Mouse (Mus musculus) embryo, embryonic 11.5 days (tissue): Measurements from ENCODE around the gene Plk1.

ENCODE experiments used
- DNase-seq: peaks from one replicate; pipeline ENCODE4 v3.0.0-alpha.2; 2012; ENCODE audit warnings: low read depth, low spot score

Plk1 gene

DNA sequence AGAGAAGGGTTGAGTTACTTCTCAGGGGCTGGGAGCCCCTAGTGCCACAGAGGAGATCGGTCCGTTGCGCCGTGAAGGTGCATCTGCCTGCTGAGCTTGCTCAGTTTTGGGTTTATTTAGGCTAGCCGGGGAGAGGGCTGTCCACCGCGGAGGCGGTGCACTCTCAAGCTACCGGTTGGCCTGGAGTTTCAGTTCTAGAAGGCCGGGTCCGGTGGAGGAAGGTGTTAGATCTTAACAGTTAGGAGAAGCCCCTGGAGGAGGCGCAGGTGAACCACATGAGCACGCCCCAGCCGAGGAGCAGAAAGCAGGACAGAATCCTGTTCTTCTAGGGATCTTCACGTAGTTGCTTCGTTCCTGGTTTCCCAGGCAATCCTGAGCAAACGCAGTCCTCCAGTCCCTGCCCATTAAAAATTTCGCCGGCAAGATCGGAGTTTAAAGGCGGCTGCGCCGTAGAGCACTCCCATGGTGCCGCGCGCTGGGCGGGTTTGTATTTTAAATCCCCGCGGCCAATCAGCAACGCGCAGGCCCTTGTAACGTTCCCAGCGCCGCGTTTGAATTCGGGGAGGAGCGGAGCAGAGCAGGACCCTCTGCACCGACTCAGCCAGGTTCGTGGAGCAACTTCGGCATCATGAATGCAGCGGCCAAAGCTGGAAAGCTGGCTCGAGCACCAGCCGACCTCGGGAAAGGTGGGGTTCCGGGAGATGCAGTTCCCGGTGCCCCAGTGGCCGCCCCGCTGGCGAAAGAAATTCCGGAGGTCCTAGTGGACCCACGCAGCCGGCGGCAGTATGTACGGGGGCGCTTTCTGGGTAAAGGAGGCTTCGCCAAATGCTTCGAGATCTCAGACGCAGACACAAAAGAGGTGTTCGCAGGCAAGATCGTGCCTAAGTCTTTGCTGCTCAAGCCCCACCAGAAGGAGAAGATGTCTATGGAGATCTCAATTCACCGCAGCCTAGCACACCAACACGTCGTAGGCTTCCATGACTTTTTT is at the start of gene Plk1:
Plk1 (plus strand) TSS at position 525 of the 988 bp plus-strand sequence.
- peak; percentile 86 for DNase-seq

DNA sequence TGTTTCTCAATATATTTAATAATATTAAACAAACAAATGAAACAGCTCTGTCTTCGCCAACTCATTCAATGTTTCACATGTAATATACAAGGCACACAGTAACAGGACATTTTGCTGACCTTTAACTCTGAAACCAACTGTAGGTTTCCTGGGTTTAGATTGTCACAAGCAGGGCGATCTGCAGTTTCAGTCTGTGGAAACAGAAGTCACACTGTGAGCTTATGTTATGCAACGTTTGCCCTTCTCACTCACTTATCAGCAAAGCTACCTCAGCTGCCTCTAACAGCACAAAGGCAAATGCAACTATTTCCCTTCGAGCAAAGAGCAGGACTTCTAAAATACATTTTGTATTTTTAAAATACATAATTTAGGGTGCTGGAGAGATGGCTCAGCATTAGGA is 35.7 kb upstream of the Plk1 start:
- no peak for DNase-seq

DNA sequence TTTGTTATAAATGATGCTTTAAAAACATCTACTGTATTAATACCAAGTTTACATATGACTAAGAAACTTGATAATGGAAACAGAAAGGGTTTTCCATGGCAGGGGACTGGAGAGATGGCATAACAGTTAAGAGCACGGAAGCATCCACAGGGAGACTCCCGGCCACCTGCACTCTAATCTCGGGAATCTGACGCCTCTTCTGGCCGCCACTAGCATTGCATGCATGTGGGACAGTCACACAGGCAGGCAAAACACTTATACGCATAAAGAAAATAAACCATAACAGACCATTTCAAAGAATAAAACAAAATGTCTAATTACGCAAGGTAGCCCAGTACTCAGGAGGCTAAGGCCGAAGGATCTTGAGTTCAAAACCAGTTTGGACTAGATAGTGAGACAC is 33.6 kb upstream of the Plk1 start:
- DNase-seq, result no peak

DNA sequence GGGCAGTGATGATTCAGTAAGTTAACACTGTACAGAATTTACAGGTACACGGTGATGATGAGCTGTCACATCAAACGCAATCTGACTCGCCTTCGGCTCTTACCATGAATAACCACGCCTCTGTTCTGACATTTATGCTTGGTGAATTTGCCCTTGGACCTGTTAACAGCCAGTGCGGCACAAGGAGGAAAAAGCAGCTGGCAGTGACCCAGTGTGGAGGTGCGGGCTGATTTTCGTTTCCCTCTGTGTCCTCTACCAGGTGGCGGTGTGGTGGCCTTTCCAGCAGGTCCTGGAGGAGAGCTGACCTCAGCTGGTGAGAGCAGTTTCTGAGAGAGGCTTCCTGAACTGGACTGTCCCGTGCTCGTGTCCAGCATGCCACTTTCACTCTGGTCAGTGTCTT is 32.3 kb upstream of the Plk1 start:
- DNase-seq, result no peak

GRCm38 (mm10) chr7:122131834-122132233 is 27.4 kb upstream of the Plk1 start:
- no peak for DNase-seq

DNA sequence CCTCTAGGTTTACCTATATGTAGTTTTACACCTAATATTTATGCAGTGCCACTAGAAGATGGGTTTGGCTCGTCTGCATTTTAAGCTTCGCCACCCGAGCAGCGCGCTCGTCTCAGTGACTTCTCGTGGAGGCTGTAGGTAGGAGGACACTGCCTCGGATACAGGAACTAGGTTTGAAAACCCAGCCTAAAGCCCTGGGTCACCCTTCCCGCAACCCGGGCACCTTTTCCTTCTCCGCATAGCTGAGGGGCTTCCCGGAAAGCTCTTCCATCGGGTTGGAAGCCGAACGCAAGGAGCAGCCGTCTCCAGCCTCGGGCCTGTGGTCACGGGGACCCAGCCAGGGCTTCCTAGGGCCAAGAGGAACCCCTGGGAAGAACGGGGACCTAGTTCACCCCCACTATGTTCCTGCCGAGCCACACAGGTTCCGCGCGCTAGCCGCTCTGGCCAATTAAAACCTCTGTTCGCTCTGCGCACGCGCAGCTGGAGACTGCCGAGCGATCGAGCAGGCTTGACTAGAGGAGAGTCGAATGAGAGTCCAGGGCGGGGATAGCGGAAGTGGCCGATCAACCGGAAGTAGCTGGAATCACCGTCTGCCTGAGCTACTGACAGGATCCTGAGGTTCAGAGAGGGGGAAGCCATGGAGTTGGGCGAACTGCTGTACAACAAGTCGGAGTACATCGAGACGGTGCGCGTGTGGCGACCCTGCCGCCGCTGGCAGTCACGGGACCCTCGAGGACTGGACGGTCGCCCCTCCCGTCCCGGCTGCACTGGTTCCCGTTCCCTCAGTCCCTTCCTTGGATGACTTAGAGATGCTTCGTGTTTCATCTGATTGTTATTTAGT is 26.5 kb upstream of the Plk1 start, which contains the start of the genes Palb2 and Dctn5:
Palb2 (minus strand) TSS at position 489 of the 841 bp plus-strand sequence.
Dctn5 (plus strand) TSS at position 545 of the 841 bp plus-strand sequence.
- DNase-seq, result peak; percentile 98

DNA sequence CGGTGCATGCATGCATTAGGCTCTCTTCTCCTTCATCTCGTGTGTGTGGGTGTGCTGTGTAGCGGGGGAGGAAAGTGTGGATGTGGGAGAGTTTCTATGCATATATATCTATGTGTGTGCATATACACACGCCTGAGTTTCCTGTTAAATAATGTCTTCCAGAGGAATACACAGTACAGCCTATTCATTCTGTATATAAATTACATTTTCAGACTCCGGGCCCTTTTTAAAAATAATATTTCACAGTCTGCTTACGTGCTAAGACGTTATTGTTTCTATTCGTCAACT is 26.0 kb upstream of the Plk1 start:
- no peak for DNase-seq

DNA sequence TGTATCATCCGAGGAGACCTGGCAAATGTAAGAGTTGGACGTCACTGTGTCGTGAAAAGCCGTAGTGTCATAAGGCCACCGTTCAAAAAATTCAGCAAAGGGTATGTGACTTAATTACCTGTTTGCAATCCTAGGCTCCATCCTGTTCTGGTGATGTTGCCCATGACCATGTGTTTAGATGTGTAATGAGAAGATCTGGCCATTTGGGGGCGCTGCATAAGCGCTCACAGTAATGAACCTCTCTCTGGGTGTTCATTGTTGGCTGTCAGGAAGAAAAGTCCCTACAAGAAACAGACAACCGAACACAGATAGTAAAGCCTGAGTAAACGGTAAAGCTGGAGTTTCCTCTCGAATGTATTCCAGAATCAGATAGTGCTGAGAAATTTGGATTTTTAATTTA is 24.2 kb upstream of the Plk1 start:
- DNase-seq, result no peak

- DNase-seq, result no peak
Measured at GRCm38 (mm10) chr7:122137071-122137470, 22.2 kb upstream of the Plk1 start.

DNA sequence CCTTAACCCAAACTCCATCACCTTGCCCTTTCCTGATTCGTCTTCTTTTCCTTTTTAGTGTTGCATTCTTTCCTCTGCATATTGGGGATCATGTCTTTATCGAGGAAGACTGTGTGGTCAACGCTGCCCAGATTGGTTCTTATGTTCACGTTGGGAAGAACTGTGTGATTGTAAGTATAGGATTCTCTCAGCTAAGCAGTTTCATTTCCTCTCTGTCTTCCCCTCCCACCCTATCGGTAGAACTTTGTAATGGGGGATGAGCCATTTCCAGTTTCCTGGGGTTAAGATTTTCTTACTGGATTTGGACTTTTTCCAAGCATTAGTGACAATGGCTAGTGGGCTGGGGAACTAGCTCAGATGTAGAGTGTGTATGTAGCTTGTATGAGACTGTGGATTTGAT is 21.0 kb upstream of the Plk1 start:
- DNase-seq, result no peak

DNA sequence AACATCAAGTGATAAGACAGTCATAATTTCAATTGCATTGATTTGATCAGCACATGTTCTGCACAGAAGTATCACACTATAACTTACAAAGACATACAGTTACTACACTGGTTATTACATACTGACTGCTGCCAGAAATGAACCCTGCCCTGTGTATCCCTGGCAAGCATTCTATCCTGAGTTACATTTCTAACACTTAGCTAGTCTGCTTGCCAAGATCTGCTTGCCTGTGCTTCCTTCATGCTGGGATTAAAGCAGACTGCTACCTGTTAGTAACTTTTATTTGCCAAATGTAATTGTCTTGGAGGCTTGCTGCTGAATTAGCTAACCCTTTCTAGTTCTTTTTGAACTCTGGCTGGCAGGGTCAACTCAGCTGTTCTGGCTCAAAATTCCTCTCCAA is 18.2 kb upstream of the Plk1 start:
- no peak for DNase-seq

- DNase-seq, result no peak
Measured at GRCm38 (mm10) chr7:122152473-122152872, 6.8 kb upstream of the Plk1 start.

GRCm38 (mm10) chr7:122158488-122158887 is 751 bp upstream of the Plk1 start:
- no peak for DNase-seq

DNA sequence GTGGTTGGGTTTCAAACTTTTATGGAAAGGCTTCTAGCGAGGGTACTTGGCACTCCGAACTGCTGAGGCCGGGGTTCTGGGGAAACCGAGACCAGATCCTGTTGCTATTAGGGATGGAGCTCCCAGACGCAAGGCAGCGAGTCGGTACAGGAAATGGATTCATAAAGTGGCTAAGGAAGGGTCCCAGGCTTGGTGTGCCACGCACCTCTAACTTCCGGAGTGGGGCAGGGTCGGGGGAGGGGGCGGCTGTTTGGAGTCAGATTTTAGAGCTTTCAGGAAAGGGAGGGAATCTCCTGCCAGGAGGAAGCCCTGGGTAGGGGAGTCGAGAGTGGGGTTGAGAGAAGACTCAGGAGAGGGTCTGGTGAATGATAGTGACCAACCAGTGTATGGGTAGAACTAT is 798 bp downstream of the Plk1 start:
- no peak for DNase-seq

GRCm38 (mm10) chr7:122163766-122164165 is 4.5 kb downstream of the Plk1 start:
- no peak for DNase-seq

GRCm38 (mm10) chr7:122167203-122167602 is 8.0 kb downstream of the Plk1 start:
- DNase-seq, result no peak

DNA sequence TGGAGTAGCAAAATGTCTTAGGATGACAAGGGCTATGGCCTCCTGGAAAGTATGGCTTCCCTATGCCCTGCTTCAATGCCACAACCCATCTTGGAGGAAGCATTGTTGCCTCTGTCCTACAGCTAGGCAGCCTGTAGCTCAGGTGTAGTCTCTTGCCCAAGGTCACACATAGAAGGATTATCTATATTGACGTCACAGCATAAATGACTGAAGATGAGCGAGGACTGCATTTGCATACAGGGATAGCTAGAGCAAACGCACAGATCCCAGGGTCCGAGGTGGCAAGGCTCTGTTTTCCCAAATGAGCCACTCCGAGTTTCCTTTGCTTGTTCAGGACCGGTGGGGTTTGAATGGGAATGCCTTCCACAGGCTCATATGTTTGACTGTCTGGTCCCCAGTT is 11.5 kb downstream of the Plk1 start:
- no peak for DNase-seq

DNA sequence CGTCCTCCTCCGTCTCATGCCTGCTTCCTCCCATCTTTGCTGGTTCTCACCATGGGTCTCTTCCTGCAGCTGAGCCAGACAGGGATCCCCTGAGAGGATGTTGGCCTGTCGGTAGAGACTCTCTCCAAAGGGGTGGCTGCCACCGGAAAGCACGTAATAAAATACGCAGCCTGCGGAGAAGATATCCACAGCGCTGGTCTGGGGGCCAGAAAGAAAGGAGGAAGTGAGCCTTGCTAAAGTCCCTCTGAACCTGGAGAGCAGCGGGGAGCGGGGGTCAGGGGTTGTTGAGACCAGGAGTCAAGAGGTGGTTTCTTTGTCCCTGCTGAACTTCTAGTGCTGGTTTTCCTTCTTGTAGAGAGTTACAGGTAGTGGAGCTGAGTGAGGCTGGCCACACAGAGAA is 12.4 kb downstream of the Plk1 start:
- no peak for DNase-seq

- no peak for DNase-seq
Measured at GRCm38 (mm10) chr7:122180720-122181119, 21.5 kb downstream of the Plk1 start.

DNA sequence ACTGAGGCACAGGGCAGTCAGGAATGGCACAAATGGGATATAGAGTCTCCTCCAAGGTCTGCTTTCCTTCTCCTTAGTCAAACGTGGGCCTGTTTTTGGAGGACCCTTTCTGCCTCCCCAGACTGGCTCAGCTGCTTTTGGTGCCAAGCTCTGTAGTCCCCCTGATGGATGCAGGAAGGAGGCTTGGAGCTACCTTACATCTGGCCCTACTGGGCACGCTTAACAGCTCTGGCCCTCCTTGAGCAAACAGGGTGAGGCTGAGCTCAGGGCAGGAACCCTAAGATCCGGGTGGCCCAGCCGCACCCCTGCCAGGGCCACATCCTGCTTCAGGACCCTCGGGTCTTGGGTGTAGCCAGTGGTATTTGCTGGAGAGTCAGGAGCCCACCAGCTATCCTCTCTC is 25.3 kb downstream of the Plk1 start:
- no peak for DNase-seq

DNA sequence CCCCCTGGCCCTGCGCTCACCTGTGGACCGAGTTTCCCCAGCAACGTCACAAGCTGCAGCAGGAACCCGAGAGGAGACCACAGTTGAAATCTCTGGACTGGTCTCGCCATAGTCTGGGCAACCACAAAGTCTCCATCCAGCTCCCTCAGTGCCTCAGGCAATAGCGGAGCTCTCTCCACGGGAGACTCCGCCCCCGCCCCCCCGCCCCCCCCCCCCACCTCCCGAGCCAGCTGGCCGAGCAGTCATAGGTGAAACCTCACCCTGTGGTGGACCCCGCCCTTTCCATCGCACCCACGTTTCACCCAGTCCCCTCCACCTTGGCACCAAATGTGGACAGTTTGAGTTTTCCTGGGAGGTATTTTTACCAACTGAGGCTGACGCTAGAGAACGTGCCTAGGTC is 26.8 kb downstream of the Plk1 start, which contains the start of gene Ern2:
Ern2 (minus strand) TSS at position 165 of the 400 bp plus-strand sequence.
- no peak for DNase-seq

GRCm38 (mm10) chr7:122189484-122189883 is 30.2 kb downstream of the Plk1 start:
- peak; percentile 39 for DNase-seq
